Mouse (Mus musculus) forebrain, postnatal 0 days (tissue): ENCODE measurements at regions not wholly inside any gene's neighbourhood (a gene's known extent, or its start where the extent isn't known, plus 50 kb on each side); places are given as distances from the start of the nearest gene placed in this dataset.

Source experiments
- ATAC-seq: fragments of 200-750 bp; cut with Nextera tagmentation; 2 replicates; pipeline ENCODE4 v1.8.0; 2017; ENCODE audit warnings: mild to moderate bottlenecking, moderate library complexity
- DNase-seq: peaks from one replicate; pipeline ENCODE4 v3.0.0-alpha.2; 2015
- H3K27ac ChIP-seq: fragments of 300-500 bp; sonication (generic); 2 replicates; pipeline ENCODE4 v1.5.1; 2014; ENCODE audit warnings: low read depth, mild to moderate bottlenecking, antibody characterized with exemption, low read length, moderate library complexity, mixed read lengths
- H3K27me3 ChIP-seq: fragments of 300-500 bp; sonication (generic); 2 replicates; pipeline ENCODE4 v1.6.1; 2014; ENCODE audit warnings: mild to moderate bottlenecking, low read length, mixed read lengths; ENCODE audit not compliant: insufficient read depth
- H3K36me3 ChIP-seq: fragments of 300-500 bp; sonication (generic); 2 replicates; pipeline ENCODE4 v1.6.1; 2014; ENCODE audit warnings: mild to moderate bottlenecking, moderate library complexity; ENCODE audit not compliant: insufficient read depth
- H3K4me1 ChIP-seq: fragments of 300-500 bp; sonication (generic); 2 replicates; pipeline ENCODE4 v1.6.1; 2014; ENCODE audit warnings: antibody characterized with exemption; ENCODE audit not compliant: insufficient read depth
- H3K4me2 ChIP-seq: fragments of 300-500 bp; sonication (generic); 2 replicates; pipeline ENCODE4 v1.6.1; 2014; ENCODE audit warnings: low read depth, mild to moderate bottlenecking, moderate library complexity
- H3K4me3 ChIP-seq: fragments of 300-500 bp; sonication (generic); 2 replicates; pipeline ENCODE4 v1.5.1; 2014; ENCODE audit warnings: low read depth, low read length, mixed read lengths
- H3K9ac ChIP-seq: fragments of 300-500 bp; sonication (generic); 2 replicates; pipeline ENCODE4 v1.6.1; 2014; ENCODE audit warnings: mild to moderate bottlenecking
- H3K9me3 ChIP-seq: fragments of 300-500 bp; sonication (generic); 2 replicates; pipeline ENCODE4 v1.6.1; 2016; ENCODE audit warnings: low read length
- CTCF ChIP-seq: sonication (generic); IDR thresholded peaks from 2 replicates; pipeline ENCODE4 v1.5.1; 2016; ENCODE audit warnings: antibody characterized with exemption, control low read depth, low read depth
- WGBS: fragments of 180-500 bp; shearing (Covaris S2); extraction: QIAGEN DNeasy Blood & Tissue Kit; methylation state at CpG from one replicate; pipeline ENCODE4 v1.1.7; 2014; 5-methylcytosine and 5-hydroxymethylcytosine counted together

GRCm38 (mm10) chr4:8969951-8970455, 731.2 kb upstream of the Car8 start:
- no peak for DNase-seq
- H3K4me2 ChIP-seq: no peak overlapping the region
- no peak overlapping the region for H3K9ac ChIP-seq
- H3K27me3 ChIP-seq: no peaks in the 10 kb centered on the region
- ATAC-seq: no peak
- no peaks in the 10 kb centered on the region for H3K36me3 ChIP-seq
- WGBS: 81% methylated on average over 5 of the region's 5 CpGs
- 0 out of 2 replicates have a peak, but pooled peaks cover 4% of the 10 kb centered on the region for H3K9me3 ChIP-seq
- H3K27ac ChIP-seq: no peak overlapping the region
- no peak for TF ChIP-seq CTCF
- no peak overlapping the region for H3K4me3 ChIP-seq
- no peaks in the 10 kb centered on the region for H3K4me1 ChIP-seq

- no peak for ATAC-seq
- WGBS: 36% methylated on average over 3 of the region's 3 CpGs
- no peak for TF ChIP-seq CTCF
These were observed 729.9 kb upstream of the Car8 start for GRCm38 (mm10) chr4:8968741-8969140.

GRCm38 (mm10) chr4:8967986-8968385, 729.1 kb upstream of the Car8 start:
- WGBS: 97% methylated on average over 3 of the region's 3 CpGs
- no peaks in the 10 kb centered on the region for H3K4me1 ChIP-seq
- no peak for ATAC-seq

More at GRCm38 (mm10) chr4:8968741-8969140, 729.9 kb upstream of the Car8 start:
- Histone ChIP-seq H3K9me3 (0 out of 2 replicates have a peak, but pooled peaks cover 4% of the 10 kb centered on the region), H3K27me3 (no peaks in the 10 kb centered on the region), H3K9ac (no peak overlapping the region), H3K27ac (no peak overlapping the region), H3K36me3 (no peaks in the 10 kb centered on the region), H3K4me2 (no peak overlapping the region), H3K4me3 (no peak overlapping the region), H3K4me1 (no peaks in the 10 kb centered on the region)
- DNase-seq: no peak

GRCm38 (mm10) chr4:8965563-8965962, 726.7 kb upstream of the Car8 start:
- H3K4me1 ChIP-seq: no peaks in the 10 kb centered on the region
- no peaks in the 10 kb centered on the region for H3K36me3 ChIP-seq
- WGBS: 94% methylated on average over 5 of the region's 5 CpGs
- no peaks in the 10 kb centered on the region for H3K27me3 ChIP-seq
- ATAC-seq (no peak), DNase-seq (no peak)
- H3K4me3 ChIP-seq: no peak overlapping the region
- no peak for TF ChIP-seq CTCF
- H3K4me2 ChIP-seq: no peak overlapping the region
- H3K27ac ChIP-seq: no peak overlapping the region
- H3K9ac ChIP-seq: no peak overlapping the region
- H3K9me3 ChIP-seq: no peaks in the 10 kb centered on the region

More at GRCm38 (mm10) chr4:8967986-8968385, 729.1 kb upstream of the Car8 start:
- Histone ChIP-seq H3K9me3 (no peaks in the 10 kb centered on the region), H3K36me3 (no peaks in the 10 kb centered on the region), H3K27ac (no peak overlapping the region), H3K4me3 (no peak overlapping the region), H3K27me3 (no peaks in the 10 kb centered on the region), H3K4me2 (no peak overlapping the region), H3K9ac (no peak overlapping the region)
- TF ChIP-seq CTCF: no peak
- no peak for DNase-seq

- no peak overlapping the region for H3K9ac ChIP-seq
- no peaks in the 10 kb centered on the region for H3K36me3 ChIP-seq
- peak; percentile 82 for ATAC-seq
- H3K4me1 ChIP-seq: no peaks in the 10 kb centered on the region
- no peak overlapping the region for H3K4me2 ChIP-seq
- H3K9me3 ChIP-seq: no peaks in the 10 kb centered on the region
- 52% methylated on average over 9 of the region's 9 CpGs for WGBS
- no peak overlapping the region for H3K27ac ChIP-seq
- peak; percentile 44 for DNase-seq
- no peak for TF ChIP-seq CTCF
- H3K27me3 ChIP-seq: no peaks in the 10 kb centered on the region
- no peak overlapping the region for H3K4me3 ChIP-seq
These were observed 724.2 kb upstream of the Car8 start for GRCm38 (mm10) chr4:8962959-8963572.

GRCm38 (mm10) chr4:8961851-8962250, 723.0 kb upstream of the Car8 start:
- no peaks in the 10 kb centered on the region for H3K36me3 ChIP-seq
- TF ChIP-seq CTCF: no peak
- 75% methylated on average over 6 of the region's 6 CpGs for WGBS
- no peaks in the 10 kb centered on the region for H3K9me3 ChIP-seq
- no peaks in the 10 kb centered on the region for H3K27me3 ChIP-seq
- ATAC-seq (no peak), DNase-seq (no peak)
- no peak overlapping the region for H3K4me3 ChIP-seq
- H3K4me2 ChIP-seq: no peak overlapping the region
- no peaks in the 10 kb centered on the region for H3K4me1 ChIP-seq
- H3K9ac ChIP-seq: no peak overlapping the region
- no peak overlapping the region for H3K27ac ChIP-seq

- peak; percentile 11 for DNase-seq
- no peak overlapping the region for H3K27ac ChIP-seq
- WGBS: 9% methylated on average over 6 of the region's 6 CpGs
These were observed 718.9 kb upstream of the Car8 start for GRCm38 (mm10) chr4:8957771-8958170.

More at GRCm38 (mm10) chr4:8957771-8958170, 718.9 kb upstream of the Car8 start:
- Histone ChIP-seq H3K9ac (no peak overlapping the region), H3K4me2 (no peak overlapping the region), H3K4me1 (0 out of 2 replicates have a peak, but pooled peaks cover 7% of the 10 kb centered on the region), H3K9me3 (no peaks in the 10 kb centered on the region), H3K36me3 (no peaks in the 10 kb centered on the region), H3K27me3 (no peaks in the 10 kb centered on the region), H3K4me3 (no peak overlapping the region)
- TF ChIP-seq CTCF: no peak
- ATAC-seq: peak; percentile 25; the same call in 1 of the 2 replicates
